Mouse (Mus musculus): ENCODE measurements around the gene Klhl8.

The Klhl8 gene

DNA sequence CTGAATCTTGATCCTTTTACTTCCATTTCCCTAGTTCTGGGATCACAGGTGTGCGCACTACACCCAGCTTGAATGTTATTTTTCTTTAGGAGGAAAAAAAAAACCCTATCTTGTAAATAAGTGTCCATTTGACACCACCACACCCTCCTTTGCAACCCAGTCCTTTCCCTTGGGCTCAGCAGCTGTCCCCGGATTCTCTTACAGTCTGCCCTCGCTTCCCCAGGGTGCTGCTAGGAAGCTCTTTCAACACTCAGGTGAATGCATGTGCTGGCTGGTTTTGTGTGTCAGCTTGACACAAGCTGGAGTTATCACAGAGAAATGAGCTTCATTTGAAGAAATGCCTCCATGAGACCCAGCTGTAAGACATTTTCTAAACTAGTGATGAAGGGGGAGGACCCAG is 7.2 kb upstream of the Klhl8 start:
- in situ Hi-C loops (cut with MboI; ENCODE audit: low pct_unique_long_range_greater_than_20kb in 1 of 2, low sequenced_read_pairs in 2 of 2, unreplicated experiment in 1 of 2), result no loop called here

DNA sequence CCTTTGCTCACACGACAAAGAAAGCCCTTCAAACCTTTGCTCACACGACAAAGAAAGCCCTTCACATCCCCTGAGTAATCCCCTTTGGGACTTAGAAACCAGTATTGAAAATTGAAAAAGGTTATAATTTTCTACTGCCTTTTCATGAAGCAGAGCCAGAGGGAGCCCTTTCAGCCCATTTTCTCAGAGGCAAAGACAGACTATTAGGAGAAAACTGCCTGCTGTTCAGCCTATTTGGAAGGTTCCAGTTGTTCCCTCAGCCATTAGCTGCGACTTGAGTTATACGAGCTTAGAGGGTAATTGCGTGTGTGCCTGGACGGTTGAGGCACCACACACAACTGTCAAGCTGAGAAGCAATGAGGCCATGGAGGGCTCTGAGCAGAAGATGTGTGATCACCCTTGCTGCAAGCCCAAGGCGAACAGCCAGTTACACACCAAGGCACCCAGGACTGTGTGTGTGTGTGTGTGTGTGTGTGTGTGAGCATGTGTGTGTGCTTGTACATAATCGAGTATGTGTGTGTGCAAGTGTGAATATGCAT is 6.4 kb upstream of the Klhl8 start:
- in situ Hi-C loops (cut with MboI; ENCODE audit: low pct_unique_long_range_greater_than_20kb in 1 of 2, low sequenced_read_pairs in 2 of 2, unreplicated experiment in 1 of 2), result no loop called here

- in situ Hi-C loops (cut with MboI; ENCODE audit: low pct_unique_long_range_greater_than_20kb in 1 of 2, low sequenced_read_pairs in 2 of 2, unreplicated experiment in 1 of 2), result no loop called here
Observed at GRCm38 (mm10) chr5:103916595-103917356, 5.7 kb upstream of the Klhl8 start.

DNA sequence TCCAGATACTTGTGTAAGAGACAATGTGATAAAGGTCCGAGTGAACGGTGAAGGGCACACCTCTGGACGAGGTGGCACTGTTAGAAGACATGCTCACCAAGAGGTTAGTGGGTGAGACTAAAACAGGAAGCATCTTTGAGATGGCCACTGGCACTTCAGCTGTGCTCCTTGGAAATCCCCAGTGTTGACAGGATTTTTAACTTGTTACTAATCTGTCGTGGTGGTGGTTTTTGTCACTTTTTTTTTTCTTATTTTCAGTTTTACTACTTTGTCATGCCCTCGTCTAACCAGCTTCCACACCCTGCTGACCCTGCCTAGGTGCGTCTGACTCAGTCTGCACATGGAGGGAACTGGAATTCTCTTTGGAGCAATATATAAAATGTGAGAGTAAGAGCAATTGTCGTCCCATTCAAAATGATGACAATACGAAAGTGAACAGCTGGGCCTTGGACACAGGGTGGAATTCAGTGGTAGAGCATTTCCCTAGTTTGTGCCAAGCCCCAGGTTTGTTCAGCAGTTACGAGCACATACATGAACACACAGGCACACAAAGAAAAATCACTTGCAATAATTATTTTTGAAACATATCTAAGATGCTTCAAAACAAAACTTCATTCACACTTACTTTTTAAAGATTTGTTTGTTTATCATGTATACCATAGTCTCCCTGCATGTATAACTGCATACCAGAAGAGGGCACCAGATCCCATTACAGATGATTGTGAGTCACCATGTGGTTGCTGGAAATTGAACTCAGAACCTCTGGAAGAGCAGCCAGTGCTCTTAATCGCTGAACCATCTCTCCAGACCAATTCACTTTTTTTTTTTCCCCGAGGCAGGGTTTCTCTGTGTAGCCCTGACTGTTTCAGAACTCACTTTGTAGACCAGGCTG is 3.5 kb upstream of the Klhl8 start:
- in situ Hi-C loops (cut with MboI; ENCODE audit: low pct_unique_long_range_greater_than_20kb in 1 of 2, low sequenced_read_pairs in 2 of 2, unreplicated experiment in 1 of 2), result no loop called here

GRCm38 (mm10) chr5:103913150-103913549 is 2.1 kb upstream of the Klhl8 start:
- in situ Hi-C loops (cut with MboI; ENCODE audit: low pct_unique_long_range_greater_than_20kb in 1 of 2, low sequenced_read_pairs in 2 of 2, unreplicated experiment in 1 of 2), result no loop called here

- in situ Hi-C loops (cut with MboI; ENCODE audit: low pct_unique_long_range_greater_than_20kb in 1 of 2, low sequenced_read_pairs in 2 of 2, unreplicated experiment in 1 of 2), result no loop called here
Observed at GRCm38 (mm10) chr5:103911555-103911954, 496 bp upstream of the Klhl8 start.

DNA sequence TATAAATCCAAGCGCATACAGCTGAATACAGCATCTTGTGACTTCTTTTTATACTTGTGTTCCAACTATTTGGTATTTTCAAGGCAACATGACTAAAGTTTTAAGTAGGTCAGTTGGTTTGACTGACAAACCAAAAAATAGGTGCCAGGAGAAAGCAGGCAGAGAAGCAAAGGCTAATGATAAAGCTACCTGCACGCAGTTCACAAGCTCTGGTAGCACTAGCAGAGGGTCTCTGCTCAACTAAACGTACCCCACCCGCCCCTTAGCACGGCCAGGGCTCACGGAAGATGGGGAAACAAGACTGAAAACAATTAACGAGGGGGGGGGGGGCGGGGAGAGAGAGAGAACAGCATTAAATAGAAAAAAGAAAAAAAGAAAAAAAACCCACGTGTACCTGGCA is 903 bp downstream of the Klhl8 start:
- in situ Hi-C loops (cut with MboI; ENCODE audit: low pct_unique_long_range_greater_than_20kb in 1 of 2, low sequenced_read_pairs in 2 of 2, unreplicated experiment in 1 of 2), result no loop called here

- in situ Hi-C loops (cut with MboI; ENCODE audit: low pct_unique_long_range_greater_than_20kb in 1 of 2, low sequenced_read_pairs in 2 of 2, unreplicated experiment in 1 of 2), result no loop called here
Observed at GRCm38 (mm10) chr5:103909466-103909865, 1.6 kb downstream of the Klhl8 start.

DNA sequence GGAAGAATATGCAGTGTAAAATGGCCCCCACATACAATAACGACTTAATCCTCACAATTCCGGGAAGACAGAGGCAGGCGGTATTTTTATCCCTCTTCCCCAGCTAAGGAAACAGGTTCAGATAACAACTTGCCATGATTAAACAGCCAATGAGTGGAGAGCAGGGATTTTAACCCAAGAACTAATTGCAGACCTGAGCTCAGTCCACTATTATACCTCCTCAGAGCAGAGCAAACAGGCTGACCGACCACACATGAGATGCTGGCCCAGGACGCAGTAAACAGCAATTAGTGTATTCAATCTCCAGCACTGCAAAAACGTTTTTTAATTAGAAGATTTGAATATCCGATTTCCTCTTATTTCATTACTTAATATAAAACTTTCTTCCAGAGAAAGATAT is 2.2 kb downstream of the Klhl8 start:
- in situ Hi-C loops (cut with MboI; ENCODE audit: low pct_unique_long_range_greater_than_20kb in 1 of 2, low sequenced_read_pairs in 2 of 2, unreplicated experiment in 1 of 2), result no loop called here

- in situ Hi-C loops (cut with MboI; ENCODE audit: low pct_unique_long_range_greater_than_20kb in 1 of 2, low sequenced_read_pairs in 2 of 2, unreplicated experiment in 1 of 2), result no loop called here
Observed at GRCm38 (mm10) chr5:103907844-103908243, 3.2 kb downstream of the Klhl8 start.

DNA sequence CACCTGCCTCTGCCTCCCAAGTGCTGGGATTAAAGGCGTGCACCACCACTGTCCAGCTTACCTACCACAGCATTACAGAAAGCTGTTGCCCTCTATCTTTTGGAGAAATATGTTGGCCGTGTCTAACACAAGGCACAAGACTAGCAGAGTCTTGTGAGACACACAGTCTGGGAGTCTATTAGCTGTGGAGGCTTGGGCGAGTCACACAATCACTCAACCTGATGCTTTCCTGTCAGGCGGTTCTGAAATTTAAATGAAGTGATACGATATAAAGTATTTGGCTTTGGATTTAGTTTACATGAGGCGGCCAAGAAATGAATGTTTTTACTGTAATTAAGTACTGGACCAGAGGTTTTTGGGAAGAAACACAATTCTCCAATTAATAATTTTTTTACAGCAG is 4.9 kb downstream of the Klhl8 start:
- in situ Hi-C loops (cut with MboI; ENCODE audit: low pct_unique_long_range_greater_than_20kb in 1 of 2, low sequenced_read_pairs in 2 of 2, unreplicated experiment in 1 of 2), result no loop called here

DNA sequence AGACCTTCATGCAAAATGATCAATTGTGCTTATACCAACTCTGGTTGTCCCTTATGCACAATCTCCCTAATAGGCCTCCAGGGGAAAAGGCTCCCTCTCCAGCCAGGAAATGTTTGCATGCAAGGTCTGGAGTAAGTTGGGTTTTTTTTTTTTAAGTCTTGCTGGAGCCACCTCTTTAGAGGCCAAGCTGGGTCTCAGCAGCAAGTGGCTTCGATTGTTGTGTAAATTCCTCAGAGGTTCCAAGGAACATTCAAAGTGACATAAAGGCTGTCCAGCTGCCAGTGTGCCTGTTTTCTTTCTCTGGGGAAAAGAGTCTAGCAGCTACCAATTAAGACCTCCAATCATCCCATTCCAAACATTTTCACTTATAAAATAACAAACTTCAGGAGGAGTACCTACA is 12.7 kb downstream of the Klhl8 start:
- in situ Hi-C loops (cut with MboI; ENCODE audit: low pct_unique_long_range_greater_than_20kb in 1 of 2, low sequenced_read_pairs in 2 of 2, unreplicated experiment in 1 of 2), result no loop called here

GRCm38 (mm10) chr5:103889766-103890165 is 21.3 kb downstream of the Klhl8 start:
- in situ Hi-C loops (cut with MboI; ENCODE audit: low pct_unique_long_range_greater_than_20kb in 1 of 2, low sequenced_read_pairs in 2 of 2, unreplicated experiment in 1 of 2), result no loop called here

- in situ Hi-C loops (cut with MboI; ENCODE audit: low pct_unique_long_range_greater_than_20kb in 1 of 2, low sequenced_read_pairs in 2 of 2, unreplicated experiment in 1 of 2), result no loop called here
Observed at GRCm38 (mm10) chr5:103863759-103864158, 47.3 kb downstream of the Klhl8 start.

DNA sequence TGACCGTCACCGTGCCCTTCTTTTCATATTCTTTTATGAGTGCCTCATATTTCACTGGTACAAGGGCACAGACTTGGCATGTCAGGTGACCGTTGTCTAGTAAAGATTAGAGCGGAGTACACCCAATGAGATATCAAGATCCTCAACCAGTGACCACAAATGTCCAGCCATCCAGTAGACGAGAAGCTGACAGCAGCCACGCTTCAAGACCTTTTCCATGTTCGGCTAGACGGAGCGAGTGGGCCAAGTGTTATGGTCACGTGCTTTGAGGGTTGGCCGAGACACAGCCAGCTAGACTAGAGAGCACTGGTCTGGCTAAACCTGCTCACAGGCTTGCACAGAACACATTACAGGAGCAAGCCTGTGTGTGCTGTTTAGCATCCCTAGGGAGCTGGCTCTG is 50.4 kb downstream of the Klhl8 start:
- in situ Hi-C loops (cut with MboI; ENCODE audit: low pct_unique_long_range_greater_than_20kb in 1 of 2, low sequenced_read_pairs in 2 of 2, unreplicated experiment in 1 of 2), result no loop called here

- in situ Hi-C loops (cut with MboI; ENCODE audit: low pct_unique_long_range_greater_than_20kb in 1 of 2, low sequenced_read_pairs in 2 of 2, unreplicated experiment in 1 of 2), result no loop called here
Observed at GRCm38 (mm10) chr5:103857151-103857550, 53.9 kb downstream of the Klhl8 start.

GRCm38 (mm10) chr5:103856286-103857009 is 54.6 kb downstream of the Klhl8 start:
- in situ Hi-C loops (cut with MboI; ENCODE audit: low pct_unique_long_range_greater_than_20kb in 1 of 2, low sequenced_read_pairs in 2 of 2, unreplicated experiment in 1 of 2), result no loop called here

- in situ Hi-C loops (cut with MboI; ENCODE audit: low pct_unique_long_range_greater_than_20kb in 1 of 2, low sequenced_read_pairs in 2 of 2, unreplicated experiment in 1 of 2), result no loop called here
Observed at GRCm38 (mm10) chr5:103855483-103856211, 55.4 kb downstream of the Klhl8 start.
